Mouse (Mus musculus): ENCODE results near the gene Palb2. TPM values are rescaled to one million over a fixed set of nuclear protein-coding genes. Genes with fewer than 3 reads are reported as not detected.

The Palb2 gene
- polyA plus RNA-seq (2015; fragmentation: Nextera tagmentation; extraction: Ambion mirVana) = 12.2 and 14.4 TPM in 2 replicates

GRCm38 (mm10) chr7:122132497-122133337, at the start of gene Palb2, which contains the start of gene Dctn5:
TSS of gene Palb2 (minus strand) at chr7:122132985.
TSS of gene Dctn5 (plus strand) at chr7:122133041.
- H3K9me3 ChIP-seq = no peaks in the 10 kb centered on the region
- peak within 1 kb of the TSS; percentile 83 for H3K9ac ChIP-seq
- H3K4me3 ChIP-seq (replicated peaks) = peak within 1 kb of the TSS; percentile 89
- under 1% methylated on average over 54 of the region's 54 CpGs for WGBS
- H3K4me2 ChIP-seq (replicated peaks) = peak within 1 kb of the TSS; percentile 76
- no peaks in the 10 kb centered on the region for H3K36me3 ChIP-seq
- peak within 1 kb of the TSS; percentile 65; the same call in 1 of the 2 replicates for H3K27ac ChIP-seq
- no peaks in the 10 kb centered on the region for H3K27me3 ChIP-seq (replicated peaks)
- ATAC-seq = peak; percentile 99
- no peaks in the 10 kb centered on the region for H3K4me1 ChIP-seq (replicated peaks)

GRCm38 (mm10) chr7:122180720-122181119, 47.9 kb upstream of the Palb2 start:
- WGBS = 91% methylated on average over 7 of the region's 7 CpGs
- no peak overlapping the region for H3K9ac ChIP-seq
- no peak overlapping the region for H3K27ac ChIP-seq
- H3K4me1 ChIP-seq (replicated peaks) = 0 out of 2 replicates have a peak, but pooled peaks cover 5% of the 10 kb centered on the region
- ATAC-seq = no peak
- no peaks in the 10 kb centered on the region for H3K36me3 ChIP-seq
- H3K27me3 ChIP-seq (replicated peaks) = no peaks in the 10 kb centered on the region
- no peak overlapping the region for H3K4me3 ChIP-seq (replicated peaks)
- no peaks in the 10 kb centered on the region for H3K9me3 ChIP-seq
- no peak overlapping the region for H3K4me2 ChIP-seq (replicated peaks)

GRCm38 (mm10) chr7:122171613-122172012, 38.8 kb upstream of the Palb2 start:
- Histone ChIP-seq H3K4me2 (replicated peaks) (no peak overlapping the region), H3K36me3 (peaks cover 34% of the 10 kb centered on the region), H3K4me3 (replicated peaks) (no peak overlapping the region), H3K27me3 (replicated peaks) (no peaks in the 10 kb centered on the region), H3K4me1 (replicated peaks) (no peaks in the 10 kb centered on the region), H3K9me3 (no peaks in the 10 kb centered on the region), H3K9ac (no peak overlapping the region), H3K27ac (no peak overlapping the region)
- 67% methylated on average over 10 of the region's 10 CpGs for WGBS
- no peak for ATAC-seq

GRCm38 (mm10) chr7:122170705-122171104, 37.9 kb upstream of the Palb2 start:
- no peak overlapping the region for H3K9ac ChIP-seq
- H3K9me3 ChIP-seq = no peaks in the 10 kb centered on the region
- no peak overlapping the region for H3K4me3 ChIP-seq (replicated peaks)
- H3K27me3 ChIP-seq (replicated peaks) = no peaks in the 10 kb centered on the region
- 78% methylated on average over 6 of the region's 6 CpGs for WGBS
- peaks cover 43% of the 10 kb centered on the region for H3K36me3 ChIP-seq
- no peak overlapping the region for H3K4me2 ChIP-seq (replicated peaks)
- ATAC-seq = no peak
- no peaks in the 10 kb centered on the region for H3K4me1 ChIP-seq (replicated peaks)
- H3K27ac ChIP-seq = no peak overlapping the region

- ATAC-seq = no peak
- Histone ChIP-seq H3K36me3 (peaks cover 58% of the 10 kb centered on the region), H3K4me1 (replicated peaks) (no peaks in the 10 kb centered on the region), H3K4me3 (replicated peaks) (no peak overlapping the region), H3K27me3 (replicated peaks) (no peaks in the 10 kb centered on the region), H3K4me2 (replicated peaks) (no peak overlapping the region), H3K27ac (no peak overlapping the region), H3K9me3 (no peaks in the 10 kb centered on the region), H3K9ac (no peak overlapping the region)
- WGBS = 94% methylated on average over 7 of the region's 7 CpGs
Measured at GRCm38 (mm10) chr7:122167203-122167602, 34.4 kb upstream of the Palb2 start.

- Histone ChIP-seq H3K27me3 (replicated peaks) (no peaks in the 10 kb centered on the region), H3K4me2 (replicated peaks) (no peak overlapping the region), H3K4me3 (replicated peaks) (no peak overlapping the region), H3K27ac (no peak overlapping the region), H3K36me3 (peaks cover 40% of the 10 kb centered on the region), H3K9me3 (no peaks in the 10 kb centered on the region), H3K9ac (no peak overlapping the region), H3K4me1 (replicated peaks) (peaks cover 18% of the 10 kb centered on the region)
- no peak for ATAC-seq
- whole genome bisulfite sequencing = 91% methylated on average over 8 of the region's 8 CpGs
Measured at GRCm38 (mm10) chr7:122163766-122164165, 31.0 kb upstream of the Palb2 start.

GRCm38 (mm10) chr7:122160037-122160436, 27.3 kb upstream of the Palb2 start:
- ATAC-seq = no peak
- WGBS = 1% methylated on average over 12 of the region's 12 CpGs
- Histone ChIP-seq H3K27me3 (replicated peaks) (no peaks in the 10 kb centered on the region), H3K27ac (peak overlapping the region; percentile 90), H3K9ac (peak overlapping the region; percentile 63), H3K4me2 (replicated peaks) (peak overlapping the region; percentile 92), H3K9me3 (no peaks in the 10 kb centered on the region), H3K4me3 (replicated peaks) (peak overlapping the region; percentile 85), H3K36me3 (peaks cover 14% of the 10 kb centered on the region), H3K4me1 (replicated peaks) (peaks cover 27% of the 10 kb centered on the region)

- WGBS = under 1% methylated on average over 63 of the region's 63 CpGs
- peaks cover 27% of the 10 kb centered on the region for H3K4me1 ChIP-seq (replicated peaks)
- peak within 1 kb of the TSS; percentile 85 for H3K4me3 ChIP-seq (replicated peaks)
- H3K27ac ChIP-seq = peak within 1 kb of the TSS; percentile 90
- peak within 1 kb of the TSS; percentile 63 for H3K9ac ChIP-seq
- peaks cover 9% of the 10 kb centered on the region for H3K36me3 ChIP-seq
- no peaks in the 10 kb centered on the region for H3K9me3 ChIP-seq
- ATAC-seq = peak; percentile 94
- peak within 1 kb of the TSS; percentile 92 for H3K4me2 ChIP-seq (replicated peaks)
- H3K27me3 ChIP-seq (replicated peaks) = no peaks in the 10 kb centered on the region
Measured at GRCm38 (mm10) chr7:122158915-122159902, 26.4 kb upstream of the Palb2 start, which contains the start of gene Plk1. TSS of gene Plk1 (plus strand) at chr7:122159439.

GRCm38 (mm10) chr7:122158488-122158887, 25.7 kb upstream of the Palb2 start:
- WGBS = 4% methylated on average over 13 of the region's 13 CpGs
- Histone ChIP-seq H3K4me3 (replicated peaks) (peak overlapping the region; percentile 85), H3K4me1 (replicated peaks) (peaks cover 27% of the 10 kb centered on the region), H3K27ac (peak overlapping the region; percentile 90), H3K9ac (peak overlapping the region; percentile 60), H3K9me3 (no peaks in the 10 kb centered on the region), H3K4me2 (replicated peaks) (peak overlapping the region; percentile 92), H3K36me3 (peaks cover 9% of the 10 kb centered on the region), H3K27me3 (replicated peaks) (no peaks in the 10 kb centered on the region)
- no peak for ATAC-seq

- Histone ChIP-seq H3K27ac (peak overlapping the region; percentile 25; the same call in 1 of the 2 replicates), H3K9me3 (no peaks in the 10 kb centered on the region), H3K4me2 (replicated peaks) (0 out of 2 replicates have a peak overlapping the region, but pooled peaks have one; percentile 14), H3K4me1 (replicated peaks) (0 out of 2 replicates have a peak, but pooled peaks cover under 1% of the 10 kb centered on the region), H3K36me3 (peaks cover 17% of the 10 kb centered on the region), H3K27me3 (replicated peaks) (no peaks in the 10 kb centered on the region), H3K4me3 (replicated peaks) (no peak overlapping the region), H3K9ac (no peak overlapping the region)
- 60% methylated on average over 4 of the region's 4 CpGs for WGBS
- peak; percentile 93 for ATAC-seq
Measured at GRCm38 (mm10) chr7:122152473-122152872, 19.7 kb upstream of the Palb2 start.

GRCm38 (mm10) chr7:122140991-122141390, 8.2 kb upstream of the Palb2 start:
- Histone ChIP-seq H3K4me3 (replicated peaks) (no peak overlapping the region), H3K4me1 (replicated peaks) (no peaks in the 10 kb centered on the region), H3K9me3 (no peaks in the 10 kb centered on the region), H3K4me2 (replicated peaks) (no peak overlapping the region), H3K27me3 (replicated peaks) (no peaks in the 10 kb centered on the region), H3K9ac (no peak overlapping the region), H3K36me3 (peaks cover 42% of the 10 kb centered on the region), H3K27ac (no peak overlapping the region)
- ATAC-seq = no peak

- no peak overlapping the region for H3K4me3 ChIP-seq (replicated peaks)
- 88% methylated on average over 5 of the region's 5 CpGs for WGBS
- no peak for ATAC-seq
- H3K9ac ChIP-seq = no peak overlapping the region
- no peaks in the 10 kb centered on the region for H3K9me3 ChIP-seq
- no peaks in the 10 kb centered on the region for H3K4me1 ChIP-seq (replicated peaks)
- no peak overlapping the region for H3K4me2 ChIP-seq (replicated peaks)
- no peak overlapping the region for H3K27ac ChIP-seq
- peaks cover 27% of the 10 kb centered on the region for H3K36me3 ChIP-seq
- H3K27me3 ChIP-seq (replicated peaks) = no peaks in the 10 kb centered on the region
Measured at GRCm38 (mm10) chr7:122138190-122138589, 5.4 kb upstream of the Palb2 start.

Measured in intestine, embryonic 15.5 days (tissue).